Mouse (Mus musculus): ENCODE data around the gene Myof. TPM values are rescaled to one million over a fixed set of nuclear protein-coding genes. Genes with fewer than 3 reads are reported as not detected.

The Myof gene
- total and polyA plus RNA-seq, 3 experiments: 0.55 TPM; not detected in 2

- ATAC-seq (ENCODE audit: extremely low read depth, insufficient number of reproducible peaks, low FRiP score, poor library complexity, severe bottlenecking) (no peak), DNase-seq (ENCODE audit: low spot score) (no peak)
- Histone ChIP-seq H3K27me3 (ENCODE audit: insufficient read depth, low read length) (peaks cover 7% of the 10 kb centered on the region; the same call in 1 of the 2 replicates), H3K9me3 (replicated peaks) (no peaks in the 10 kb centered on the region), H3K36me3 (replicated peaks) (no peaks in the 10 kb centered on the region), H3K4me1 (ENCODE audit: insufficient read depth, low read depth, low read length) (no peaks in the 10 kb centered on the region), H3K4me3 (ENCODE audit: low read depth, low read length) (no peak overlapping the region)
- TF ChIP-seq CTCF (IDR thresholded peaks at IDR 0.05; ENCODE audit: low read depth, low read length) (no peak), GATA2 (IDR thresholded peaks at IDR 0.05; ENCODE audit: borderline replicate concordance, low read depth, low read length) (no peak), TAL1 (conservative IDR thresholded peaks at IDR 0.05; ENCODE audit: low read depth, low read length) (no peak)
Observed at GRCm38 (mm10) chr19:38003671-38004521, 39.5 kb downstream of the Myof start.

GRCm38 (mm10) chr19:38002816-38003215 is 40.6 kb downstream of the Myof start:
- no peaks in the 10 kb centered on the region for H3K9me3 ChIP-seq (replicated peaks)
- no peak overlapping the region for H3K4me3 ChIP-seq (ENCODE audit: low read depth, low read length)
- no peaks in the 10 kb centered on the region for H3K36me3 ChIP-seq (replicated peaks)
- ATAC-seq (ENCODE audit: extremely low read depth, insufficient number of reproducible peaks, low FRiP score, poor library complexity, severe bottlenecking): no peak
- TF ChIP-seq CTCF (IDR thresholded peaks at IDR 0.05; ENCODE audit: low read depth, low read length) (no peak), POLR2AphosphoS5 (IDR thresholded peaks at IDR 0.05; ENCODE audit: insufficient replicate concordance, low read depth, low read length) (no peak), GATA1 (IDR thresholded peaks at IDR 0.05; ENCODE audit: borderline replicate concordance, low read length) (no peak), TAL1 (conservative IDR thresholded peaks at IDR 0.05; ENCODE audit: low read depth, low read length) (no peak), GATA2 (IDR thresholded peaks at IDR 0.05; ENCODE audit: borderline replicate concordance, low read depth, low read length) (no peak)
- H3K27me3 ChIP-seq (ENCODE audit: insufficient read depth, low read length): peaks cover 5% of the 10 kb centered on the region; the same call in 1 of the 2 replicates
- no peak for DNase-seq (ENCODE audit: low spot score)
- H3K4me1 ChIP-seq (ENCODE audit: insufficient read depth, low read depth, low read length): no peaks in the 10 kb centered on the region

GRCm38 (mm10) chr19:38000990-38001389 is 42.4 kb downstream of the Myof start:
- no peaks in the 10 kb centered on the region for H3K4me1 ChIP-seq (ENCODE audit: insufficient read depth, low read depth, low read length)
- TF ChIP-seq POLR2AphosphoS5 (IDR thresholded peaks at IDR 0.05; ENCODE audit: insufficient replicate concordance, low read depth, low read length) (no peak), GATA1 (IDR thresholded peaks at IDR 0.05; ENCODE audit: borderline replicate concordance, low read length) (no peak), CTCF (IDR thresholded peaks at IDR 0.05; ENCODE audit: low read depth, low read length) (no peak), TAL1 (conservative IDR thresholded peaks at IDR 0.05; ENCODE audit: low read depth, low read length) (no peak), GATA2 (IDR thresholded peaks at IDR 0.05; ENCODE audit: borderline replicate concordance, low read depth, low read length) (no peak)
- DNase-seq (ENCODE audit: low spot score) (no peak), ATAC-seq (ENCODE audit: extremely low read depth, insufficient number of reproducible peaks, low FRiP score, poor library complexity, severe bottlenecking) (no peak)
- no peak overlapping the region for H3K4me3 ChIP-seq (ENCODE audit: low read depth, low read length)
- no peaks in the 10 kb centered on the region for H3K9me3 ChIP-seq (replicated peaks)
- H3K27me3 ChIP-seq (ENCODE audit: insufficient read depth, low read length): peaks cover 5% of the 10 kb centered on the region; the same call in 1 of the 2 replicates
- H3K36me3 ChIP-seq (replicated peaks): no peaks in the 10 kb centered on the region

- ATAC-seq (ENCODE audit: extremely low read depth, insufficient number of reproducible peaks, low FRiP score, poor library complexity, severe bottlenecking): no peak
- Histone ChIP-seq H3K9me3 (replicated peaks) (no peaks in the 10 kb centered on the region), H3K27me3 (ENCODE audit: insufficient read depth, low read length) (peaks cover 3% of the 10 kb centered on the region; the same call in 1 of the 2 replicates), H3K4me1 (ENCODE audit: insufficient read depth, low read depth, low read length) (no peaks in the 10 kb centered on the region), H3K4me3 (ENCODE audit: low read depth, low read length) (no peak overlapping the region), H3K36me3 (replicated peaks) (no peaks in the 10 kb centered on the region)
- no peak for TF ChIP-seq GATA1 (IDR thresholded peaks at IDR 0.05; ENCODE audit: borderline replicate concordance, low read length)
- TF ChIP-seq POLR2AphosphoS5 (IDR thresholded peaks at IDR 0.05; ENCODE audit: insufficient replicate concordance, low read depth, low read length): no peak
- TF ChIP-seq TAL1 (conservative IDR thresholded peaks at IDR 0.05; ENCODE audit: low read depth, low read length): no peak
- TF ChIP-seq CTCF (IDR thresholded peaks at IDR 0.05; ENCODE audit: low read depth, low read length): no peak
- no peak for TF ChIP-seq GATA2 (IDR thresholded peaks at IDR 0.05; ENCODE audit: borderline replicate concordance, low read depth, low read length)
- no peak for DNase-seq (ENCODE audit: low spot score)
Observed at GRCm38 (mm10) chr19:37999941-38000340, 43.4 kb downstream of the Myof start.

GRCm38 (mm10) chr19:37994301-37994700 is 49.1 kb downstream of the Myof start:
- Histone ChIP-seq H3K4me1 (ENCODE audit: insufficient read depth, low read depth, low read length) (peaks cover 4% of the 10 kb centered on the region; the same call in 1 of the 2 replicates), H3K27me3 (ENCODE audit: insufficient read depth, low read length) (peaks cover 2% of the 10 kb centered on the region; the same call in 1 of the 2 replicates), H3K4me3 (ENCODE audit: low read depth, low read length) (no peak overlapping the region), H3K36me3 (replicated peaks) (no peaks in the 10 kb centered on the region), H3K9me3 (replicated peaks) (peaks cover 4% of the 10 kb centered on the region; the same call in 1 of the 2 replicates)
- ATAC-seq (ENCODE audit: extremely low read depth, insufficient number of reproducible peaks, low FRiP score, poor library complexity, severe bottlenecking) (no peak), DNase-seq (ENCODE audit: low spot score) (no peak)
- TF ChIP-seq TAL1 (conservative IDR thresholded peaks at IDR 0.05; ENCODE audit: low read depth, low read length) (no peak), GATA1 (IDR thresholded peaks at IDR 0.05; ENCODE audit: borderline replicate concordance, low read length) (no peak), CTCF (IDR thresholded peaks at IDR 0.05; ENCODE audit: low read depth, low read length) (no peak), POLR2AphosphoS5 (IDR thresholded peaks at IDR 0.05; ENCODE audit: insufficient replicate concordance, low read depth, low read length) (no peak), GATA2 (IDR thresholded peaks at IDR 0.05; ENCODE audit: borderline replicate concordance, low read depth, low read length) (no peak)

GRCm38 (mm10) chr19:37992184-37992554 is 51.2 kb downstream of the Myof start:
- Histone ChIP-seq H3K27me3 (ENCODE audit: insufficient read depth, low read length) (peaks cover 2% of the 10 kb centered on the region; the same call in 1 of the 2 replicates), H3K36me3 (replicated peaks) (no peaks in the 10 kb centered on the region), H3K4me3 (ENCODE audit: low read depth, low read length) (no peak overlapping the region), H3K4me1 (ENCODE audit: insufficient read depth, low read depth, low read length) (peaks cover 4% of the 10 kb centered on the region; the same call in 1 of the 2 replicates), H3K9me3 (replicated peaks) (peaks cover 4% of the 10 kb centered on the region; the same call in 1 of the 2 replicates)
- DNase-seq (ENCODE audit: low spot score): no peak
- TF ChIP-seq POLR2AphosphoS5 (IDR thresholded peaks at IDR 0.05; ENCODE audit: insufficient replicate concordance, low read depth, low read length): no peak
- TF ChIP-seq TAL1 (conservative IDR thresholded peaks at IDR 0.05; ENCODE audit: low read depth, low read length): no peak
- ATAC-seq (ENCODE audit: extremely low read depth, insufficient number of reproducible peaks, low FRiP score, poor library complexity, severe bottlenecking): no peak
